Mouse (Mus musculus): ENCODE results near the gene Aatk. TPM values are rescaled to one million over a fixed set of nuclear protein-coding genes. Genes with fewer than 3 reads are reported as not detected.
A peak's percentile ranks its signal among the peaks of the same experiment; 100 is the strongest.

Aatk gene
- polyA plus RNA-seq, 1 experiment from 2014 or later = 1.4 TPM

GRCm38 (mm10) chr11:120032052-120032451 lies 14.9 kb downstream of the Aatk start:
- ATAC-seq = peak; percentile 19; the same call in 1 of the 2 replicates
- H3K27ac ChIP-seq (ENCODE audit: low read length) = no peak overlapping the region

GRCm38 (mm10) chr11:120030145-120030901 lies 16.6 kb downstream of the Aatk start:
- H3K9ac ChIP-seq (replicated peaks; ENCODE audit: low read depth) = no peak overlapping the region
- H3K27me3 ChIP-seq (replicated peaks; ENCODE audit: insufficient read depth, low read length) = no peaks in the 10 kb centered on the region
- WGBS = 31% methylated on average over 10 of the region's 10 CpGs
- H3K4me2 ChIP-seq (replicated peaks; ENCODE audit: low read depth, low read length) = no peak overlapping the region
- peak; percentile 54 for ATAC-seq
- no peaks in the 10 kb centered on the region for H3K9me3 ChIP-seq (ENCODE audit: low read length)
- DNase-seq (ENCODE audit: low spot score) = peak; percentile 50
- no peaks in the 10 kb centered on the region for H3K36me3 ChIP-seq (ENCODE audit: insufficient read depth, low read length)
- H3K4me1 ChIP-seq (ENCODE audit: insufficient read depth, low read depth, low read length) = no peaks in the 10 kb centered on the region
- TF ChIP-seq EP300 (IDR thresholded peaks at IDR 0.05) (no peak), CTCF (IDR thresholded peaks at IDR 0.05) (peak; percentile 89)
- H3K4me3 ChIP-seq (ENCODE audit: low read depth, low read length) = no peak overlapping the region
- H3K27ac ChIP-seq (ENCODE audit: low read length) = no peak overlapping the region

More at GRCm38 (mm10) chr11:120032052-120032451, 14.9 kb downstream of the Aatk start:
- H3K27me3 ChIP-seq (replicated peaks; ENCODE audit: insufficient read depth, low read length) = no peaks in the 10 kb centered on the region
- H3K9ac ChIP-seq (replicated peaks; ENCODE audit: low read depth) = no peak overlapping the region
- no peak overlapping the region for H3K4me2 ChIP-seq (replicated peaks; ENCODE audit: low read depth, low read length)
- H3K4me1 ChIP-seq (ENCODE audit: insufficient read depth, low read depth, low read length) = no peaks in the 10 kb centered on the region
- DNase-seq (ENCODE audit: low spot score) = no peak
- TF ChIP-seq EP300 (IDR thresholded peaks at IDR 0.05) (no peak), CTCF (IDR thresholded peaks at IDR 0.05) (no peak)
- H3K4me3 ChIP-seq (ENCODE audit: low read depth, low read length) = no peak overlapping the region
- H3K36me3 ChIP-seq (ENCODE audit: insufficient read depth, low read length) = no peaks in the 10 kb centered on the region
- H3K9me3 ChIP-seq (ENCODE audit: low read length) = no peaks in the 10 kb centered on the region
- WGBS = 40% methylated on average over 8 of the region's 8 CpGs

- Histone ChIP-seq H3K27me3 (replicated peaks; ENCODE audit: insufficient read depth, low read length) (no peaks in the 10 kb centered on the region), H3K4me2 (replicated peaks; ENCODE audit: low read depth, low read length) (no peak overlapping the region), H3K36me3 (ENCODE audit: insufficient read depth, low read length) (no peaks in the 10 kb centered on the region), H3K27ac (ENCODE audit: low read length) (no peak overlapping the region), H3K4me3 (ENCODE audit: low read depth, low read length) (no peak overlapping the region), H3K4me1 (ENCODE audit: insufficient read depth, low read depth, low read length) (no peaks in the 10 kb centered on the region), H3K9me3 (ENCODE audit: low read length) (no peaks in the 10 kb centered on the region), H3K9ac (replicated peaks; ENCODE audit: low read depth) (no peak overlapping the region)
- DNase-seq (ENCODE audit: low spot score) = no peak
- WGBS = 37% methylated on average over 9 of the region's 9 CpGs
- ATAC-seq = peak; percentile 41
- TF ChIP-seq CTCF (IDR thresholded peaks at IDR 0.05) (no peak), EP300 (IDR thresholded peaks at IDR 0.05) (no peak)
Measured at GRCm38 (mm10) chr11:120029431-120030144, 17.4 kb downstream of the Aatk start.

GRCm38 (mm10) chr11:120028319-120029092 lies 18.5 kb downstream of the Aatk start:
- Histone ChIP-seq H3K27me3 (replicated peaks; ENCODE audit: insufficient read depth, low read length) (no peaks in the 10 kb centered on the region), H3K9me3 (ENCODE audit: low read length) (no peaks in the 10 kb centered on the region), H3K4me2 (replicated peaks; ENCODE audit: low read depth, low read length) (no peak overlapping the region), H3K4me3 (ENCODE audit: low read depth, low read length) (no peak overlapping the region), H3K27ac (ENCODE audit: low read length) (no peak overlapping the region), H3K36me3 (ENCODE audit: insufficient read depth, low read length) (no peaks in the 10 kb centered on the region), H3K9ac (replicated peaks; ENCODE audit: low read depth) (no peak overlapping the region), H3K4me1 (ENCODE audit: insufficient read depth, low read depth, low read length) (no peaks in the 10 kb centered on the region)
- peak; percentile 38 for DNase-seq (ENCODE audit: low spot score)
- TF ChIP-seq CTCF (IDR thresholded peaks at IDR 0.05) (no peak), EP300 (IDR thresholded peaks at IDR 0.05) (no peak)
- WGBS = 52% methylated on average over 18 of the region's 18 CpGs
- peak; percentile 32 for ATAC-seq

- WGBS = 80% methylated on average over 3 of the region's 3 CpGs
Measured at GRCm38 (mm10) chr11:120026941-120027340, 20.0 kb downstream of the Aatk start.

GRCm38 (mm10) chr11:120022841-120023240 lies 24.1 kb downstream of the Aatk start:
- Histone ChIP-seq H3K36me3 (ENCODE audit: insufficient read depth, low read length) (no peaks in the 10 kb centered on the region), H3K9me3 (ENCODE audit: low read length) (no peaks in the 10 kb centered on the region), H3K27me3 (replicated peaks; ENCODE audit: insufficient read depth, low read length) (no peaks in the 10 kb centered on the region), H3K4me3 (ENCODE audit: low read depth, low read length) (no peak overlapping the region), H3K4me2 (replicated peaks; ENCODE audit: low read depth, low read length) (no peak overlapping the region), H3K9ac (replicated peaks; ENCODE audit: low read depth) (no peak overlapping the region), H3K4me1 (ENCODE audit: insufficient read depth, low read depth, low read length) (no peaks in the 10 kb centered on the region), H3K27ac (ENCODE audit: low read length) (no peak overlapping the region)
- whole genome bisulfite sequencing = 55% methylated on average over 12 of the region's 12 CpGs
- no peak for DNase-seq (ENCODE audit: low spot score)
- TF ChIP-seq CTCF (IDR thresholded peaks at IDR 0.05) (no peak), EP300 (IDR thresholded peaks at IDR 0.05) (no peak)
- 0 out of 2 replicates have a peak, but pooled peaks have one; percentile 32 for ATAC-seq

More at GRCm38 (mm10) chr11:120026941-120027340, 20.0 kb downstream of the Aatk start:
- ATAC-seq (no peak), DNase-seq (ENCODE audit: low spot score) (no peak)
- H3K9me3 ChIP-seq (ENCODE audit: low read length) = no peaks in the 10 kb centered on the region
- H3K27ac ChIP-seq (ENCODE audit: low read length) = no peak overlapping the region
- H3K4me2 ChIP-seq (replicated peaks; ENCODE audit: low read depth, low read length) = no peak overlapping the region
- no peaks in the 10 kb centered on the region for H3K4me1 ChIP-seq (ENCODE audit: insufficient read depth, low read depth, low read length)
- H3K27me3 ChIP-seq (replicated peaks; ENCODE audit: insufficient read depth, low read length) = no peaks in the 10 kb centered on the region
- no peaks in the 10 kb centered on the region for H3K36me3 ChIP-seq (ENCODE audit: insufficient read depth, low read length)
- H3K9ac ChIP-seq (replicated peaks; ENCODE audit: low read depth) = no peak overlapping the region
- TF ChIP-seq CTCF (IDR thresholded peaks at IDR 0.05) (no peak), EP300 (IDR thresholded peaks at IDR 0.05) (no peak)
- H3K4me3 ChIP-seq (ENCODE audit: low read depth, low read length) = no peak overlapping the region
